Mouse (Mus musculus): ENCODE measurements around the gene Rasgef1b.

DNA sequence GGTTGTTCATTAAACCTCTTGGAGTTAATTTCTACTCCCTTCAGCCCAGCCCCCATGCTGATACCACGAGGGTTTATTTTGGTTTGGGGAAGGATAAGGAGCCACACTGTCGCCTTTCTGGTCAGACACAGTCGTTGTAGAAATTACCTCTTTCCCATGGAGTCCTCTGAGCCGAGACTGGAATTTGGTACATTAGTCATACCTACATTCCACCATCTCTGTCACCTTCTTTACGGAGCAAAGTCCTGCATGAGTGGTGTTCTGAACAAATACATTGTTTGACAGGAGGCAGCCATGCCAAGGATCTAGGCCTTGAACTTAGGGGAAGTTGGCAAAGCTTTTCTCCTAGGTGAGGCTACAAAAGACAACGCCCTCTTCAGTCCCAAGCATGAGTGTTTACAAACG lies 202.1 kb downstream of the Rasgef1b start:
- TF ChIP-seq HCFC1 (IDR thresholded peaks at IDR 0.05; ENCODE audit: low read depth, low read length) (no peak), CTCF (conservative IDR thresholded peaks at IDR 0.05 in 1 of 2, IDR thresholded peaks at IDR 0.05 in 1 of 2; ENCODE audit: low read depth in 2 of 2, low read length in 2 of 2) (no peak), NELFE (IDR thresholded peaks at IDR 0.05; ENCODE audit: low read depth, low read length) (no peak), ZC3H11A (IDR thresholded peaks at IDR 0.05; ENCODE audit: low read depth, low read length) (no peak), BHLHE40 (IDR thresholded peaks at IDR 0.05; ENCODE audit: low read depth, low read length) (no peak), USF2 (conservative IDR thresholded peaks at IDR 0.05; ENCODE audit: low read depth, low read length) (no peak), TBP (conservative IDR thresholded peaks at IDR 0.05; ENCODE audit: low read depth, low read length) (no peak), KAT2A (IDR thresholded peaks at IDR 0.05; ENCODE audit: insufficient replicate concordance, low read length) (no peak), TCF12 (IDR thresholded peaks at IDR 0.05; ENCODE audit: low read depth, low read length) (no peak), MAX (IDR thresholded peaks at IDR 0.05; ENCODE audit: low read length) (no peak), ZNF384 (IDR thresholded peaks at IDR 0.05; ENCODE audit: low read depth, low read length) (no peak), EP300 (IDR thresholded peaks at IDR 0.05; ENCODE audit: low read length) (no peak), USF1 (IDR thresholded peaks at IDR 0.05; ENCODE audit: low read depth, low read length) (no peak)
